Mouse (Mus musculus) bone marrow macrophage, adult 2 months (primary cell): ENCODE data around the gene Hecw1.

Experiments
- CTCF ChIP-seq: IDR thresholded peaks from 2 replicates; pipeline ENCODE4 v1.5.1; 2012; ENCODE audit warnings: low read depth, mild to moderate bottlenecking, low read length, moderate library complexity
- POLR2A ChIP-seq: IDR thresholded peaks from 2 replicates; pipeline ENCODE4 v1.6.1; 2012; ENCODE audit warnings: mild to moderate bottlenecking, low read depth, low read length, borderline replicate concordance

DNA sequence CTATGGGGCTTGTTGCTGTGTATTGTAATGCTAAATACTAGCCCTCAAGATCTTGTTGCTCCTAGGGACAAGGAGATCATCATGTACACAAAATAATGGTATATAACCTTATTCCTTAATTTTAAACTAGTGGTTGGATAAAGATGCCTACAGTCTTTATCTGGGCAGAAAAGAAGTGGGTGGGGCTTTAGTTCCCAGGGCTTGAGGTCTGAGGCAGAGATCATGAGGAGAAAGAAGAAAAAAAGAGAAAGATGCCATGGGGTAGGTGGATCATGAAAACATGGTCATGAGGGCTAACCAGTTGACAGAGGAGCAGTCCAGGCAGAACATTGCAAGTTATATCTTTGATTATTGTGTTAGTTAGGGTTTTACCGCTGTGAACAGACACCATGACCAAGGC, 195.8 kb downstream of the Hecw1 start:
- TF ChIP-seq CTCF: no peak
- no peak for TF ChIP-seq POLR2A
